Mouse (Mus musculus) kidney, embryonic 16.5 days (tissue): ENCODE results near the gene Rsph14. TPM values are rescaled to one million over a fixed set of nuclear protein-coding genes. Genes with fewer than 3 reads are reported as not detected.

ENCODE experiments used
- ATAC-seq: fragments of 200-750 bp; cut with Nextera tagmentation; 2 replicates; pipeline ENCODE4 v1.8.0; 2017; ENCODE audit warnings: moderate TSS enrichment; ENCODE audit not compliant: low FRiP score, low TSS enrichment
- H3K27ac ChIP-seq: fragments of 300-500 bp; sonication (generic); 2 replicates; pipeline ENCODE4 v1.5.1; 2014; ENCODE audit warnings: low read length
- H3K27me3 ChIP-seq: fragments of 300-500 bp; sonication (generic); 2 replicates; pipeline ENCODE4 v1.6.1; 2014; ENCODE audit warnings: low read length, control low read depth, mixed read lengths; ENCODE audit not compliant: insufficient read depth
- H3K36me3 ChIP-seq: fragments of 300-500 bp; sonication (generic); 2 replicates; pipeline ENCODE4 v1.6.1; 2014; ENCODE audit warnings: low read length, control low read depth, mixed read lengths; ENCODE audit not compliant: insufficient read depth
- H3K4me1 ChIP-seq: fragments of 300-500 bp; sonication (generic); 2 replicates; pipeline ENCODE4 v1.6.1; 2014; ENCODE audit warnings: low read length, control low read depth, mixed read lengths; ENCODE audit not compliant: insufficient read depth
- H3K4me2 ChIP-seq: fragments of 300-500 bp; sonication (generic); replicated peaks from 2 replicates; pipeline ENCODE4 v1.6.1; 2014; ENCODE audit warnings: low read depth, low read length
- H3K4me3 ChIP-seq: fragments of 300-500 bp; sonication (generic); 2 replicates; pipeline ENCODE4 v1.5.1; 2014; ENCODE audit warnings: mild to moderate bottlenecking, low read length
- H3K9ac ChIP-seq: fragments of 300-500 bp; sonication (generic); replicated peaks from 2 replicates; pipeline ENCODE4 v1.6.1; 2014; ENCODE audit warnings: low read length
- H3K9me3 ChIP-seq: fragments of 300-500 bp; sonication (generic); 2 replicates; pipeline ENCODE4 v1.6.1; 2016; ENCODE audit warnings: low read length, control low read depth
- whole genome bisulfite sequencing: fragments of 180-500 bp; shearing (Covaris S2); extraction: QIAGEN DNeasy Blood & Tissue Kit; methylation state at CpG from one replicate; pipeline ENCODE4 v1.1.7; 2014; 5-methylcytosine and 5-hydroxymethylcytosine counted together
- polyA plus RNA-seq: library from polyadenylated mRNA; unstranded; fragments of >200 nt; fragmentation: Nextera tagmentation; extraction: Ambion mirVana; gene quantifications from 2 replicates; pipeline ENCODE4 v1.2.1, GENCODE M21; 2015

Rsph14 gene
- polyA plus RNA-seq, 1 experiment from 2014 or later: not detected

DNA sequence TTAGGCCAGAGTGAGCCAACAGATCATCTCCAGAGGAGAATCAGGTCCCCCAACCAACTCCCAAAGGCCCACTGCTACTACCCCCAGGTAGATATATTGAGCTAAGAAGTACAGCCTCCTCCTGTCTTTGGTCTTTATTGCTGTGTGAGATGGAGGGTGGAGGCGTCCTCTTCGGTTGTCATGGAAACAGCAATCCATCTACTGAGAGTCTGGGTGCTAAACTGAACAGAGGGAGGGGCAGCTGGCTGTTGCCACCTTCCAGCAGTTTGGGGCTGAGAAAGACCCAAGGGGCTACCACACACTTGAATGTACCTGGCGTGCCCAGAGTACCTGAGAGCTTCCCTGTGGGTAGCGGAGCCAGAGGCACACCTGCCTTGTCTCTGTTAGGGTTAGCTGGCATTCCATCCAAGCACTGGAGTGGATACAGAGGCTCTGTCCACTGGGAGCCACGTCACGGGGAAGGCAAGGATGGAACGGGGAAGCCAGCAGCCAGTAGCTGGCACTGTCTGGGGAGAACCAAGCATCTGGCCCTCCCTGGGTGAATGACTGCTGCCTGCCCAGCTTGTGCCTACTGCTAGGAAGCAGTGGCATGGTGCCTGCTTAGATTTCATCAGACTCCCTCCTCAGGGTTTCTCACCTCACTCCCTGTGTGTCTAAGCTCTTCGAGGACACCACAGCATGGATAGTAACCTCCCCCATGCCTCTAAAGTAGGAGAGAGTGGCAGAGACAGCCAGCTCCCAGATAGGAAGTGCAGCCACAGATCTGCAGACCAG is 25.3 kb downstream of the Rsph14 start:
- peak; percentile 49 for ATAC-seq
- H3K36me3 ChIP-seq: no peaks in the 10 kb centered on the region
- no peak overlapping the region for H3K4me2 ChIP-seq
- no peaks in the 10 kb centered on the region; the same call in 1 of the 2 replicates for H3K27me3 ChIP-seq
- no peak overlapping the region for H3K27ac ChIP-seq
- H3K9me3 ChIP-seq: no peaks in the 10 kb centered on the region
- 38% methylated on average over 8 of the region's 8 CpGs for WGBS
- peaks cover 12% of the 10 kb centered on the region; the same call in 1 of the 2 replicates for H3K4me1 ChIP-seq
- H3K9ac ChIP-seq: no peak overlapping the region
- H3K4me3 ChIP-seq: no peak overlapping the region

DNA sequence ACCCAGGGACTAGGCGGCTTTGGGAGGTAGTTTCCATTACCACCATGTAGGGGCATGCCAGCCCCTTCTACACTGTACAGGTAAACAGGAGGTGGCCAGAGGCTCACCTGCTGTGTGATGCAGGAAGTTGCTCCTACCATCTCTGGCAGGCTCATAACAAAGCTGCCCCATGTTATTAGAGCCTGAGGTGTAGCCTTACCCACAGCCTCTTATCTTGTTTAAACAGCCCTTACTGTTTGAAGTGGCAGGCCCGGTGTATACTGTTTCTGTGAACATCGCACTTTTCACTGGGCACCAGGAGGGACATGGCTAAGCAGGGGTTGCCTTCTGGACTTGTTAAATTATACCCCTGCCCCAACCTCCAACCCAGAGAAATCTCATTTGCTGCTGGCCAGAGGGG is 28.3 kb downstream of the Rsph14 start:
- H3K27me3 ChIP-seq: no peaks in the 10 kb centered on the region; the same call in 1 of the 2 replicates
- ATAC-seq: no peak
- no peaks in the 10 kb centered on the region for H3K36me3 ChIP-seq
- peaks cover 12% of the 10 kb centered on the region; the same call in 1 of the 2 replicates for H3K4me1 ChIP-seq
- no peak overlapping the region for H3K9ac ChIP-seq
- WGBS: 72% methylated on average over 3 of the region's 3 CpGs
- H3K4me2 ChIP-seq: no peak overlapping the region
- H3K4me3 ChIP-seq: no peak overlapping the region
- H3K9me3 ChIP-seq: no peaks in the 10 kb centered on the region
- no peak overlapping the region for H3K27ac ChIP-seq

DNA sequence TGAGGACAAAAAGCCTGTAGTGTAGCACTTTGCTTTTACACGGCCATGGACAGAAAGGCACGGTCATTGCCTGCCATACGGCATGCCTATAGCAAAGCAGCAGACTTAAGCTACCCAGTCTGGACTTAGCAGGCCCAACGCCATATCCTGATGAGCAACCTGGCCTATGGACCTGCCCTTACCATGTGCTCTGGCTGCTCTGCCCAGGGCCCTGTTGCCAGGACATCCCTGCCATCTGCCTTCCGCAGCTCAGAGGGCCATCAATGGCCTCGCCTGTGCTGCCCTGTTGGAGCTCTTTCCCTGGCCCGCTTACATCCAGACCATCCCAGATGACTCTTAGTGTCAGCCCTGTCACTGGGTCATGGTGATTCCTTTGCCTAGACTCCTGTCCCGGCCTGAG is 31.0 kb downstream of the Rsph14 start:
- Histone ChIP-seq H3K4me3 (no peak overlapping the region), H3K9me3 (no peaks in the 10 kb centered on the region), H3K36me3 (no peaks in the 10 kb centered on the region), H3K4me2 (no peak overlapping the region), H3K27ac (no peak overlapping the region), H3K27me3 (no peaks in the 10 kb centered on the region; the same call in 1 of the 2 replicates), H3K4me1 (no peaks in the 10 kb centered on the region), H3K9ac (no peak overlapping the region)
- 95% methylated on average over 8 of the region's 8 CpGs for WGBS
- ATAC-seq: no peak

DNA sequence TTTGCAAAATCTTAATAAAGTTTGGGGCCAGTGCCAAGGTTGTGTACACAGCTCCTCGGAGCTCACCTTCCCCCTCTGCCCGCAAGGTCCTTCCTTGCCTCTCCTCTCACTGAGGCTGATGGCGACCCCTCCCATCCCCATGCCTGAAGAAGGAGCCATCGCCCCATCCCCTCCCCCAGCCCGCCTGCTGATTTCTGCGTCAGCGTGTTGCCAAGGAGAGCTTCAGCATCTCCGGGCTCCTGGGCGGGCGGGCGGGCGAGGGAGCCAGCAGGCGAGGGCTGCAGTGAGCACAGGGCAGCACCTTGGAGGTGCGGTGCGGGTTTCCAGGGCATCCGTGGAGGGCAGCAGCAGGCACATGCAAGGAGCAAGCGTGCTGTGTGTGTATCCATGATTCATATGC is 37.0 kb downstream of the Rsph14 start:
- 0 out of 2 replicates have a peak, but pooled peaks have one; percentile 16 for ATAC-seq
- WGBS: 3% methylated on average over 17 of the region's 17 CpGs
- peak overlapping the region; percentile 15 for H3K4me3 ChIP-seq
- no peak overlapping the region for H3K27ac ChIP-seq
- peaks cover 33% of the 10 kb centered on the region for H3K4me1 ChIP-seq
- no peaks in the 10 kb centered on the region for H3K27me3 ChIP-seq
- H3K9ac ChIP-seq: peak overlapping the region; percentile 14; the same call in 1 of the 2 replicates
- peak overlapping the region; percentile 45 for H3K4me2 ChIP-seq
- no peaks in the 10 kb centered on the region for H3K9me3 ChIP-seq
- H3K36me3 ChIP-seq: 0 out of 2 replicates have a peak, but pooled peaks cover 3% of the 10 kb centered on the region

DNA sequence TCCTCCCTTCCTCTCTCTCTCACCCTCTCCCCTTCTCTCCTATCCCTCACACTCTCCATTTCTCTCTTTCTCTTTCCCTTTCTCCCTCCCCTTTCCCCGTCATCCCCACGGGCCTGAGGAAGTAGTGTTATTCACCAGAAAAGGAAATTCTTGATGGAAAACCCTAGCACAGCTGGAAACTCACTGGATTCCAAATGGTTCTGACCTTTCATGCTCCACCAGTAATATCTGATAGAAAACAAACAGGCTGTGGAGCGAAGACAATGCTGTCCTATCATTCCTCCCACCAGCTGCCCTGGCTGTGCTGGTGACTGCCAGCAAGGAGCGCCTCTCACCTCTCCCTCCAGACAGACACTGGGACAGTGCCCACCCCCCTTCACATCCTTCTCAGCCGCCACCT is 37.5 kb downstream of the Rsph14 start:
- Histone ChIP-seq H3K27me3 (no peaks in the 10 kb centered on the region), H3K4me2 (peak overlapping the region; percentile 45), H3K4me3 (no peak overlapping the region), H3K4me1 (peaks cover 38% of the 10 kb centered on the region), H3K36me3 (0 out of 2 replicates have a peak, but pooled peaks cover 3% of the 10 kb centered on the region), H3K9me3 (no peaks in the 10 kb centered on the region), H3K9ac (no peak overlapping the region), H3K27ac (no peak overlapping the region)
- no peak for ATAC-seq
- 11% methylated on average over 5 of the region's 5 CpGs for WGBS

DNA sequence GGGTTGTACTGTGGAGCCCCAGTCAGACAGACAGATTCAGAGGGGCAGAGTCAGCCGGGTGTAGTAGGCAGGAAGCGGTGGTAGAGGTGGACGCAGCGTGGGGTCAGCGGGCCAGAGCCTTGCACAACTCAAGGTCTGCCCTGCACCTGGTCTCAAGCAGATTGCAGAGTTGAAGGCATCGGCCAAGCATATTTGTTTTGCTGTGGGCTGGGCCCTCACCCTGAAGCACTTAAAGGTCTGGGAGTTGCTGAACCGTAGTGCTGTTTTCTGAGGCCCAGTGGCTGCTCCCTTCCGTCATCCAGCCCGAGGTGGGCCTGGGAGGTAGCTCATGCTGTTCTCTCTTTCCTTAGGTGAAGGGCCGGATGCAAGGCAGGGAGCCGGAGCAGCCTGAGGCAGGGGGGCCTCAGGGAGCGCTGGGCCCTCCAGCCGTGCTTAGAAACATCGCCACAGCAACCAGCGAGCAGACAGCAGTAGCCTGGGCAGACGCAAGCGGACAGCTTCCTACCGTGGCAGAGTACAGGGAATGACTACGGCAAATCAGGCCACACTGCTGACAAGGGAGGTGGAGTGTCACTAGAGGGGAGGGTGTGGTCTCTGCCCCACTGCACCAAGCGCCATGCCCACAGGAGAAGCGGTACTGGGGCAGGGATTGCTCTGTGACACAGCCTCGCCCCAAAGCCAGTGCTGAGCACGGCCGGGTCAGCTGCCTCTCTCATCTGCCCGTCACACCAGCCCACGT is 41.6 kb downstream of the Rsph14 start:
- Histone ChIP-seq H3K4me3 (no peak overlapping the region), H3K4me2 (peak overlapping the region; percentile 28), H3K27me3 (no peaks in the 10 kb centered on the region), H3K27ac (peak overlapping the region; percentile 61), H3K4me1 (peaks cover 41% of the 10 kb centered on the region), H3K9ac (peak overlapping the region; percentile 59), H3K9me3 (no peaks in the 10 kb centered on the region), H3K36me3 (0 out of 2 replicates have a peak, but pooled peaks cover 3% of the 10 kb centered on the region)
- 24% methylated on average over 26 of the region's 26 CpGs for WGBS
- peak; percentile 71 for ATAC-seq

DNA sequence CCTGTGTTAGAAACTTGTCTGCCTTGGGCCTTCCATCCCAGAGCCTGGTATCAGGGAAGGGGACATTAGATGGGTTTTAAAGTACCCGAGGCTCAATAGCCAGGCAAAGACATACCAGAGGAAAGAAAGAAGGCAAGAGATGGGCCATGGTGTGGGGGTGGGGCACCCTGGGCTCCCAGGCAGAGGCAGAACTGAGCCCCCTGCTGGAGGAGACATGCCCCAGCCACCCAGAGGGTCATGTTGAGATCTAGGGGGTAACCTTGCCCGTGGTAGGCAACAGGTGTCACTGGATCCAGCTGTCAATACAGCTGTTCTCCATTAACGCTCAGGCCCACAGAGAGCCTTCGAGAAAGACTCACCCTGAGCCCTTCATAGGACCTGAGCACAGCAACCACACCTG is 42.6 kb downstream of the Rsph14 start:
- Histone ChIP-seq H3K4me1 (peaks cover 32% of the 10 kb centered on the region), H3K27me3 (no peaks in the 10 kb centered on the region), H3K36me3 (0 out of 2 replicates have a peak, but pooled peaks cover 3% of the 10 kb centered on the region), H3K27ac (no peak overlapping the region; the same call in 1 of the 2 replicates), H3K4me3 (no peak overlapping the region), H3K9ac (no peak overlapping the region), H3K9me3 (no peaks in the 10 kb centered on the region), H3K4me2 (no peak overlapping the region)
- WGBS: 74% methylated on average over 4 of the region's 4 CpGs
- no peak for ATAC-seq

DNA sequence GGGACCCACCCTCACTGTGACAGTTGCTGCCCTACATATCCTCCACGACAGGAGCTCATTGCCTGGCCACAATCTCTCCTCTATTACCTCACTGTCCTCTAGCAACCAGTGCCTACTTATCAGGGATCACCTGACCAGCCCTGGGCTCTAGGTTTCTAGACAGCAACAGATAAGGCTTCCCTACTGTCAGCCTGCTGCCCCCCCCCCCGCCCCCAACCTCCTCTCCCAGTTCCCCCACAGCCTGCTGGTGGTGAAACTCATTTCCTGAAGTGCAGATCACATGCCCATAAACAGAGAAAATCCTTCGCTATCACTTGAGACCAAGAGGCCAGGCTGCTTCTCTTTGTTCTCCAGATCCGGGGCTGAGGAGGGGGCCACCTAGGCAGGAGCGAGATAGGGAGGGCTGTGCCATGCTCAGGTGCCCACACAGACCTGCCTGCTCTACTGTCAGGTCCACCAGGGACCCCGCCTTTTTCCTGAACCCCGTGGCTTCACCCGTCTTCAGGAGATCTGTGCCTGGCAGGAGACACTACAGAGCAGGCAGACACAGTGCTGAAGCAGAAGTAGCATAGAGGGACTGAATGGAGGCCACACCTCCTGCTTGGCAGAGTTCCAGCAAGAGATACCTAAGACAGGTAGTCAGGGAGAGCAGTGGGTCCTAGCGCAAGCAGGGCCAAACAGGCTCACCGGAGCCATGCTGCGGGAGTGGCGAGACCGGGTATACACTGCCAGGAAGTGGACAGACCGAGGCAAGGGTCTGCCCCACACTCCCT is 44.5 kb downstream of the Rsph14 start:
- Histone ChIP-seq H3K27me3 (no peaks in the 10 kb centered on the region), H3K9ac (no peak overlapping the region), H3K27ac (no peak overlapping the region), H3K9me3 (no peaks in the 10 kb centered on the region), H3K4me1 (peaks cover 24% of the 10 kb centered on the region), H3K4me3 (no peak overlapping the region), H3K36me3 (0 out of 2 replicates have a peak, but pooled peaks cover 3% of the 10 kb centered on the region), H3K4me2 (no peak overlapping the region)
- ATAC-seq: peak; percentile 21
- 68% methylated on average over 14 of the region's 14 CpGs for WGBS

DNA sequence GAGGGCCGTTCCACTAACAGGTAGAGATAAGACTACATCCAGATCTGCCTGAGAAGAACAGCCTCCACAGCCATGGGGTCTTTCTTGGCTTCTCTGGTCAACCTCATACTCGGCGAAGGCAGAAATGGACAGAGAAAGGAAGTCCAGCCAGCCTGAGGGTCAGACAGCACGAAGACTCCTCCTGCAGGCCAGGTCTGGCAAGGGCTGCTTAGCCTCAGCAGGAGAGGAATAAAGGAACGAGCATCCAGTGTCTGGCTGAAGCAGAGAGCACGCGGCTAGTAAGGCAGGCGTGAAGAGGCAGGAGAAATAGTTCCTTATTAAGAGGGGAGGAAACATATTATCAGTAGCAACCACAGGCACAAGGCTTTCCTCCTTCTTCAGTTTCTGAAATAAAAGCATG is 49.2 kb downstream of the Rsph14 start:
- H3K27ac ChIP-seq: no peak overlapping the region
- H3K27me3 ChIP-seq: no peaks in the 10 kb centered on the region
- no peak for ATAC-seq
- H3K4me3 ChIP-seq: no peak overlapping the region
- H3K4me2 ChIP-seq: no peak overlapping the region
- 0 out of 2 replicates have a peak, but pooled peaks cover 3% of the 10 kb centered on the region for H3K4me1 ChIP-seq
- 76% methylated on average over 8 of the region's 8 CpGs for WGBS
- H3K9me3 ChIP-seq: no peaks in the 10 kb centered on the region
- H3K36me3 ChIP-seq: no peaks in the 10 kb centered on the region
- no peak overlapping the region for H3K9ac ChIP-seq
